Mouse (Mus musculus) megakaryocyte, embryonic 14.5 days (primary cell): Measurements from ENCODE around the gene Tma16.

Experiments used
- FLI1 ChIP-seq: IDR thresholded peaks from 2 replicates; pipeline ENCODE4 v1.6.1; 2012; ENCODE audit warnings: low read length, inconsistent platforms, mixed read lengths
- GATA1 ChIP-seq: IDR thresholded peaks from 3 replicates; pipeline ENCODE4 v1.6.1; 2012; ENCODE audit warnings: mixed read lengths, low read length, inconsistent platforms, borderline replicate concordance

DNA sequence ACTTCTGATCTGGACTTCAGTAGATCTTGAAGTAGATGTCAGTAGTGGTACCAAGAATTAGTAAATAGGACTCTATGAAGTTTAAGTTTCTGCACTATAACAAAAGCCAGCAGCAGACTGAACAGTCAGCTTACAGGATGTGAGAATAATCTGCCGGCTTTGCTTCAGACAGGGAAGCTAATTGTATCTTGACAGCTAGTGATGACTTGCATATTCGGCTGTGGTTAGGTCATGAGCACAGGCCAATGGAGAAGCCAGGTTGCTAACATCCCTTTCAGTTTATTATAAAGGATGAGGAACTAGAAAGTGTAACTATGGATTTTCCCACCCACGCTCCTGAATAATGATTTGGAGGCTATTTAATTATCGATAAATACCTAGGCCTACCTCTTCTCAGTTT is 4.3 kb upstream of the Tma16 start:
- TF ChIP-seq GATA1, result no peak
- TF ChIP-seq FLI1, result no peak
